Mouse (Mus musculus): ENCODE measurements around the gene Wdr70. TPM values are rescaled to one million over a fixed set of nuclear protein-coding genes. Genes with fewer than 3 reads are reported as not detected.
A peak's percentile ranks its signal among the peaks of the same experiment; 100 is the strongest.

Wdr70 gene
- total and polyA plus RNA-seq, 3 experiments: 25.2 to 71.4 (median 59.8) TPM

- DNase-seq (ENCODE audit: low spot score) (no peak), ATAC-seq (ENCODE audit: extremely low read depth, insufficient number of reproducible peaks, low FRiP score, poor library complexity, severe bottlenecking) (peak; percentile 45)
- Histone ChIP-seq H3K27me3 (ENCODE audit: insufficient read depth, low read length) (no peaks in the 10 kb centered on the region), H3K4me1 (ENCODE audit: insufficient read depth, low read depth, low read length) (peaks cover 5% of the 10 kb centered on the region; the same call in 1 of the 2 replicates), H3K4me3 (ENCODE audit: low read depth, low read length) (no peak overlapping the region), H3K36me3 (replicated peaks) (peaks cover 7% of the 10 kb centered on the region), H3K9me3 (replicated peaks) (no peaks in the 10 kb centered on the region)
- TF ChIP-seq GATA1 (IDR thresholded peaks at IDR 0.05; ENCODE audit: borderline replicate concordance, low read length): no peak
- TF ChIP-seq CTCF (IDR thresholded peaks at IDR 0.05; ENCODE audit: low read depth, low read length): no peak
- TF ChIP-seq GATA2 (IDR thresholded peaks at IDR 0.05; ENCODE audit: borderline replicate concordance, low read depth, low read length): no peak
- TF ChIP-seq POLR2AphosphoS5 (IDR thresholded peaks at IDR 0.05; ENCODE audit: insufficient replicate concordance, low read depth, low read length): no peak
- TF ChIP-seq TAL1 (conservative IDR thresholded peaks at IDR 0.05; ENCODE audit: low read depth, low read length): no peak
Measured at GRCm38 (mm10) chr15:7935571-7936165, 163.3 kb downstream of the Wdr70 start.

- Histone ChIP-seq H3K27me3 (ENCODE audit: insufficient read depth, low read length) (no peaks in the 10 kb centered on the region), H3K9me3 (replicated peaks) (no peaks in the 10 kb centered on the region), H3K4me3 (ENCODE audit: low read depth, low read length) (no peak overlapping the region), H3K36me3 (replicated peaks) (peaks cover 7% of the 10 kb centered on the region), H3K4me1 (ENCODE audit: insufficient read depth, low read depth, low read length) (peaks cover 5% of the 10 kb centered on the region; the same call in 1 of the 2 replicates)
- DNase-seq (ENCODE audit: low spot score) (no peak), ATAC-seq (ENCODE audit: extremely low read depth, insufficient number of reproducible peaks, low FRiP score, poor library complexity, severe bottlenecking) (no peak)
- TF ChIP-seq POLR2AphosphoS5 (IDR thresholded peaks at IDR 0.05; ENCODE audit: insufficient replicate concordance, low read depth, low read length): no peak
- no peak for TF ChIP-seq CTCF (IDR thresholded peaks at IDR 0.05; ENCODE audit: low read depth, low read length)
- TF ChIP-seq GATA2 (IDR thresholded peaks at IDR 0.05; ENCODE audit: borderline replicate concordance, low read depth, low read length): no peak
- no peak for TF ChIP-seq GATA1 (IDR thresholded peaks at IDR 0.05; ENCODE audit: borderline replicate concordance, low read length)
- TF ChIP-seq TAL1 (conservative IDR thresholded peaks at IDR 0.05; ENCODE audit: low read depth, low read length): no peak
Measured at GRCm38 (mm10) chr15:7934580-7934979, 164.4 kb downstream of the Wdr70 start.

DNA sequence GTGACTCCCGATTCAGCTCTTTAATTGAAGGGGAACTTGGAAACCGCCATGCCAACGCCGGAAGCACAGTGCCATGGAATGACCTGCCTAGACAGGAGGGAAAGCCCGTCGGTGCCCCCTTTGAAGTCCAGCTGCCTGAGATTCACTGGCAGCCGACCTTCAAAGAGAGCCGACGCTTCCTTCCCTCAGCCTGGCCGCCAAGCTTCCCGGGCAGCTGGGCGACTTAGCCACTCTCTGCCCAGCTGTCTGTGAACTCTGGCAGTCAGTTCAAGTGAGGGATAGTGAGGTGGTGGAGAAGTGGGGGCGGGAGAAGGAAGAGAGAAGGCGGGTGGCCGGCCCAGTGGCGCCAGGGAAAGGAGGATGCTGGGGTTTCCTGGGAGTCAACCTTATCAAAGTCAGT is 164.9 kb downstream of the Wdr70 start:
- H3K4me1 ChIP-seq (ENCODE audit: insufficient read depth, low read depth, low read length): peaks cover 5% of the 10 kb centered on the region; the same call in 1 of the 2 replicates
- TF ChIP-seq POLR2AphosphoS5 (IDR thresholded peaks at IDR 0.05; ENCODE audit: insufficient replicate concordance, low read depth, low read length) (no peak), GATA1 (IDR thresholded peaks at IDR 0.05; ENCODE audit: borderline replicate concordance, low read length) (no peak), CTCF (IDR thresholded peaks at IDR 0.05; ENCODE audit: low read depth, low read length) (no peak), GATA2 (IDR thresholded peaks at IDR 0.05; ENCODE audit: borderline replicate concordance, low read depth, low read length) (no peak), TAL1 (conservative IDR thresholded peaks at IDR 0.05; ENCODE audit: low read depth, low read length) (no peak)
- no peaks in the 10 kb centered on the region for H3K27me3 ChIP-seq (ENCODE audit: insufficient read depth, low read length)
- no peak overlapping the region for H3K4me3 ChIP-seq (ENCODE audit: low read depth, low read length)
- DNase-seq (ENCODE audit: low spot score) (no peak), ATAC-seq (ENCODE audit: extremely low read depth, insufficient number of reproducible peaks, low FRiP score, poor library complexity, severe bottlenecking) (no peak)
- H3K9me3 ChIP-seq (replicated peaks): no peaks in the 10 kb centered on the region
- H3K36me3 ChIP-seq (replicated peaks): peaks cover 7% of the 10 kb centered on the region

DNA sequence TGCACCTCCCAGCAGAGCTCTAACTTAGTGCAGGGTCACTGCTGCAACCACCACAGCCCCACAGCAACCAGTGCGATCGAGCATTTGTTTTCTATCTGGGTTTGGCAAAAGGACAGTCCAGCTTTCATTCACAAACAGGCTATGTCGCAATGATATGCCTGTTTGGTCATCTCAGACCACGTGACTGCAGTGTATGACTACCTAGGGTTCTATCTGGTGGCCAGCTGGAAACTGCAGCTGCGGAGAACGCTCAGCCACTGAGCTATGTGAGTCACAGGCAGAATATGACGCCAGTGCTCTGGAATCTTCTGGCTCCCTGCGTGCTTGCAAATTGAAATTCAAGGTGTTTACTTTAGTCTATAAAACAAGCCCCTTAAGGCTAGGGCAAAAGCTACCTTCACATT is 167.4 kb downstream of the Wdr70 start:
- TF ChIP-seq GATA1 (IDR thresholded peaks at IDR 0.05; ENCODE audit: borderline replicate concordance, low read length) (no peak), CTCF (IDR thresholded peaks at IDR 0.05; ENCODE audit: low read depth, low read length) (no peak), POLR2AphosphoS5 (IDR thresholded peaks at IDR 0.05; ENCODE audit: insufficient replicate concordance, low read depth, low read length) (no peak), TAL1 (conservative IDR thresholded peaks at IDR 0.05; ENCODE audit: low read depth, low read length) (no peak), GATA2 (IDR thresholded peaks at IDR 0.05; ENCODE audit: borderline replicate concordance, low read depth, low read length) (no peak)
- Histone ChIP-seq H3K4me3 (ENCODE audit: low read depth, low read length) (no peak overlapping the region), H3K9me3 (replicated peaks) (no peaks in the 10 kb centered on the region), H3K27me3 (ENCODE audit: insufficient read depth, low read length) (no peaks in the 10 kb centered on the region), H3K4me1 (ENCODE audit: insufficient read depth, low read depth, low read length) (peaks cover 5% of the 10 kb centered on the region; the same call in 1 of the 2 replicates), H3K36me3 (replicated peaks) (peaks cover 7% of the 10 kb centered on the region)
- ATAC-seq (ENCODE audit: extremely low read depth, insufficient number of reproducible peaks, low FRiP score, poor library complexity, severe bottlenecking): no peak
- DNase-seq (ENCODE audit: low spot score): no peak

GRCm38 (mm10) chr15:7925382-7925781 is 173.6 kb downstream of the Wdr70 start:
- ATAC-seq (ENCODE audit: extremely low read depth, insufficient number of reproducible peaks, low FRiP score, poor library complexity, severe bottlenecking) (no peak), DNase-seq (ENCODE audit: low spot score) (no peak)
- Histone ChIP-seq H3K9me3 (replicated peaks) (no peaks in the 10 kb centered on the region), H3K36me3 (replicated peaks) (peaks cover 21% of the 10 kb centered on the region), H3K4me1 (ENCODE audit: insufficient read depth, low read depth, low read length) (no peaks in the 10 kb centered on the region), H3K27me3 (ENCODE audit: insufficient read depth, low read length) (no peaks in the 10 kb centered on the region), H3K4me3 (ENCODE audit: low read depth, low read length) (no peak overlapping the region)
- TF ChIP-seq CTCF (IDR thresholded peaks at IDR 0.05; ENCODE audit: low read depth, low read length): no peak
- no peak for TF ChIP-seq GATA1 (IDR thresholded peaks at IDR 0.05; ENCODE audit: borderline replicate concordance, low read length)
- no peak for TF ChIP-seq GATA2 (IDR thresholded peaks at IDR 0.05; ENCODE audit: borderline replicate concordance, low read depth, low read length)
- no peak for TF ChIP-seq POLR2AphosphoS5 (IDR thresholded peaks at IDR 0.05; ENCODE audit: insufficient replicate concordance, low read depth, low read length)
- no peak for TF ChIP-seq TAL1 (conservative IDR thresholded peaks at IDR 0.05; ENCODE audit: low read depth, low read length)

- H3K4me1 ChIP-seq (ENCODE audit: insufficient read depth, low read depth, low read length): no peaks in the 10 kb centered on the region
- peaks cover 29% of the 10 kb centered on the region for H3K36me3 ChIP-seq (replicated peaks)
- no peaks in the 10 kb centered on the region for H3K27me3 ChIP-seq (ENCODE audit: insufficient read depth, low read length)
- TF ChIP-seq GATA2 (IDR thresholded peaks at IDR 0.05; ENCODE audit: borderline replicate concordance, low read depth, low read length): no peak
- TF ChIP-seq CTCF (IDR thresholded peaks at IDR 0.05; ENCODE audit: low read depth, low read length): no peak
- no peak for TF ChIP-seq GATA1 (IDR thresholded peaks at IDR 0.05; ENCODE audit: borderline replicate concordance, low read length)
- TF ChIP-seq POLR2AphosphoS5 (IDR thresholded peaks at IDR 0.05; ENCODE audit: insufficient replicate concordance, low read depth, low read length): no peak
- no peak for TF ChIP-seq TAL1 (conservative IDR thresholded peaks at IDR 0.05; ENCODE audit: low read depth, low read length)
- DNase-seq (ENCODE audit: low spot score) (no peak), ATAC-seq (ENCODE audit: extremely low read depth, insufficient number of reproducible peaks, low FRiP score, poor library complexity, severe bottlenecking) (no peak)
- H3K9me3 ChIP-seq (replicated peaks): no peaks in the 10 kb centered on the region
- H3K4me3 ChIP-seq (ENCODE audit: low read depth, low read length): no peak overlapping the region
Measured at GRCm38 (mm10) chr15:7923281-7923680, 175.7 kb downstream of the Wdr70 start.
